Mouse (Mus musculus): ENCODE results near the gene 1600002K03Rik. TPM values are rescaled to one million over a fixed set of nuclear protein-coding genes. Genes with fewer than 3 reads are reported as not detected.

The 1600002K03Rik gene
- polyA plus RNA-seq, 2 experiments = 12.8 to 15.5 TPM

- Histone ChIP-seq H3K9me3 (ENCODE audit: control insufficient read depth, low read length) (no peaks in the 10 kb centered on the region), H3K27me3 (ENCODE audit: control insufficient read depth, insufficient read depth, low read length) (peaks cover 16% of the 10 kb centered on the region), H3K4me2 (replicated peaks; ENCODE audit: low read depth, low read length, severe bottlenecking) (peak within 1 kb of the TSS; percentile 97), H3K27ac (replicated peaks; ENCODE audit: low read depth, low read length) (0 out of 2 replicates have a peak within 1 kb of the TSS, but pooled peaks have one; percentile 33), H3K4me3 (replicated peaks; ENCODE audit: low read length) (peak within 1 kb of the TSS; percentile 71), H3K9ac (ENCODE audit: low read depth, low read length, severe bottlenecking) (peak within 1 kb of the TSS; percentile 66), H3K4me1 (ENCODE audit: control insufficient read depth, insufficient read depth, low read length) (peaks cover 27% of the 10 kb centered on the region), H3K36me3 (ENCODE audit: control insufficient read depth, insufficient read depth, low read length) (peaks cover 27% of the 10 kb centered on the region)
- 0 out of 2 replicates have a peak, but pooled peaks have one; percentile 43 for TF ChIP-seq POLR2A (IDR thresholded peaks at IDR 0.05; ENCODE audit: borderline replicate concordance, extremely low read depth, insufficient read depth, insufficient read length)
- DNase-seq (ENCODE audit: low spot score) = peak; percentile 56
- WGBS = 0% methylated on average over 48 of the region's 94 CpGs
- no peak for ATAC-seq (ENCODE audit: low FRiP score, low read depth)
Observed at GRCm38 (mm10) chr10:80138553-80139438, 33.9 kb upstream of the 1600002K03Rik start, which contains the start of gene Atp5d. Gene Atp5d, plus strand, starts transcription at chr10:80138632.

DNA sequence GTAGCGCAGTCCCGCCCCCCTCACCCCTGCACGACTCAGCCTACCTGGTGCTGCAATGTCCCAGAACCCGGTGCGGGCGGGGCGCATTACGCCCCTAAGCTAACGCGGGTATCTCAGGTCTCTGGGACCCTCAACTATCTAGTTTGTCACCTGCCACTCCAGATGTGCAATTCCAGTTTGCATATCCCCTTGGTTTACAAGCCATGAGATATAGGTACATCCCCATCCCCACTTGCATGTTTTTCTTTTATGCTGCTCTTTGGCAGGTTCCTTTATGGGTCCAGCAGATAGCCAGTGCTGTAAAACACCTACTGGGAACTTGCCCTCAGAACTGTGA is 33.3 kb upstream of the 1600002K03Rik start:
- 0% methylated on average over 9 of the region's 10 CpGs for WGBS

DNA sequence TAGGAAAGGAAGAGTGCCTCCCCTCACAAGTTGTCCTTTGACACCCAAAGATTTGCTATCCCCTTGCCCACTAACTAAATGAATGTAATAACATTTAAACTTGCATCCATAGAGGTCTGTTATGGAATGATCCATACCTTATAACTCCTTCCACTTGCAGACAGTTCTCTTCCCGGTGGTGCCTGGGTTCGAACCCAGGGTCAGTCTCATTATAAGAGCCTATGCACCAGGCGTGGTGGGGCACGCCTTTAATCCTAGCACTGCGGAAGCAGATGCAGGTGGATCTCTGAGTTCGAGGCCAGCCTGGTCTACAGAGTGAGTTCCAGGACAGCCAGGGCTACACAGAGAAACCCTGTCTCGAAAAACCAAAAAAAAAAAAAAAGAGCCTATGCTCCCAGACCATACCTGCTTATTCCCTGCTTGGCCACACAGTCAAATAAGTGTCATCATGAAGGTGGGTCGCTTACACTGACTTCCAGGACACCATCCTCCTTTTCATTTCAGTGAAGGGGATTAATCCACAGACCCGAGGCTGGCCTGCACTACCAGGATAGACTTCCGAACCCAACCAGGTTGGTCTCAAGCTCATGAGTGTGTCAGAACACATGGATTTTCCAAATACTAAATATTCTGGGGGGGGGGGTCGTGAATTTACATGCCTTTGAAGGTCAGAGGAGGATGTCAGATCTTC is 32.6 kb upstream of the 1600002K03Rik start:
- ATAC-seq (ENCODE audit: low FRiP score, low read depth) (no peak), DNase-seq (ENCODE audit: low spot score) (no peak)
- H3K4me3 ChIP-seq (replicated peaks; ENCODE audit: low read length) = no peak overlapping the region
- 80% methylated on average over 11 of the region's 11 CpGs for WGBS
- no peak for TF ChIP-seq POLR2A (IDR thresholded peaks at IDR 0.05; ENCODE audit: borderline replicate concordance, extremely low read depth, insufficient read depth, insufficient read length)
- peaks cover 16% of the 10 kb centered on the region for H3K27me3 ChIP-seq (ENCODE audit: control insufficient read depth, insufficient read depth, low read length)
- peaks cover 27% of the 10 kb centered on the region for H3K4me1 ChIP-seq (ENCODE audit: control insufficient read depth, insufficient read depth, low read length)
- H3K36me3 ChIP-seq (ENCODE audit: control insufficient read depth, insufficient read depth, low read length) = peaks cover 29% of the 10 kb centered on the region
- no peaks in the 10 kb centered on the region for H3K9me3 ChIP-seq (ENCODE audit: control insufficient read depth, low read length)
- no peak overlapping the region for H3K9ac ChIP-seq (ENCODE audit: low read depth, low read length, severe bottlenecking)
- H3K27ac ChIP-seq (replicated peaks; ENCODE audit: low read depth, low read length) = no peak overlapping the region
- H3K4me2 ChIP-seq (replicated peaks; ENCODE audit: low read depth, low read length, severe bottlenecking) = no peak overlapping the region

More for the DNA sequence above, 33.3 kb upstream of the 1600002K03Rik start:
- Histone ChIP-seq H3K36me3 (ENCODE audit: control insufficient read depth, insufficient read depth, low read length) (peaks cover 28% of the 10 kb centered on the region), H3K27me3 (ENCODE audit: control insufficient read depth, insufficient read depth, low read length) (peaks cover 16% of the 10 kb centered on the region), H3K9ac (ENCODE audit: low read depth, low read length, severe bottlenecking) (peak overlapping the region; percentile 66), H3K4me2 (replicated peaks; ENCODE audit: low read depth, low read length, severe bottlenecking) (peak overlapping the region; percentile 97), H3K4me3 (replicated peaks; ENCODE audit: low read length) (peak overlapping the region; percentile 71), H3K4me1 (ENCODE audit: control insufficient read depth, insufficient read depth, low read length) (peaks cover 27% of the 10 kb centered on the region), H3K9me3 (ENCODE audit: control insufficient read depth, low read length) (no peaks in the 10 kb centered on the region), H3K27ac (replicated peaks; ENCODE audit: low read depth, low read length) (no peak overlapping the region)
- TF ChIP-seq POLR2A (IDR thresholded peaks at IDR 0.05; ENCODE audit: borderline replicate concordance, extremely low read depth, insufficient read depth, insufficient read length) = no peak
- no peak for DNase-seq (ENCODE audit: low spot score)
- peak; percentile 12 for ATAC-seq (ENCODE audit: low FRiP score, low read depth)

- peak within 1 kb of the TSS; percentile 28; the same call in 1 of the 2 replicates for H3K9ac ChIP-seq (ENCODE audit: low read depth, low read length, severe bottlenecking)
- no peak for TF ChIP-seq POLR2A (IDR thresholded peaks at IDR 0.05; ENCODE audit: borderline replicate concordance, extremely low read depth, insufficient read depth, insufficient read length)
- ATAC-seq (ENCODE audit: low FRiP score, low read depth) (no peak), DNase-seq (ENCODE audit: low spot score) (no peak)
- no peaks in the 10 kb centered on the region for H3K9me3 ChIP-seq (ENCODE audit: control insufficient read depth, low read length)
- H3K36me3 ChIP-seq (ENCODE audit: control insufficient read depth, insufficient read depth, low read length) = peaks cover 31% of the 10 kb centered on the region
- peaks cover 16% of the 10 kb centered on the region for H3K27me3 ChIP-seq (ENCODE audit: control insufficient read depth, insufficient read depth, low read length)
- peak within 1 kb of the TSS; percentile 97 for H3K4me2 ChIP-seq (replicated peaks; ENCODE audit: low read depth, low read length, severe bottlenecking)
- 82% methylated on average over 10 of the region's 10 CpGs for WGBS
- peak within 1 kb of the TSS; percentile 83 for H3K4me3 ChIP-seq (replicated peaks; ENCODE audit: low read length)
- peaks cover 27% of the 10 kb centered on the region for H3K4me1 ChIP-seq (ENCODE audit: control insufficient read depth, insufficient read depth, low read length)
- peak within 1 kb of the TSS; percentile 56 for H3K27ac ChIP-seq (replicated peaks; ENCODE audit: low read depth, low read length)
Observed at GRCm38 (mm10) chr10:80140666-80141035, 32.1 kb upstream of the 1600002K03Rik start, which contains the start of gene Cbarp. Gene Cbarp, minus strand, starts transcription at chr10:80140835.

- H3K36me3 ChIP-seq (ENCODE audit: control insufficient read depth, insufficient read depth, low read length) = peaks cover 31% of the 10 kb centered on the region
- peak; percentile 91 for DNase-seq (ENCODE audit: low spot score)
- peaks cover 10% of the 10 kb centered on the region for H3K27me3 ChIP-seq (ENCODE audit: control insufficient read depth, insufficient read depth, low read length)
- peak; percentile 72 for ATAC-seq (ENCODE audit: low FRiP score, low read depth)
- H3K9me3 ChIP-seq (ENCODE audit: control insufficient read depth, low read length) = no peaks in the 10 kb centered on the region
- peak overlapping the region; percentile 92 for H3K4me2 ChIP-seq (replicated peaks; ENCODE audit: low read depth, low read length, severe bottlenecking)
- peaks cover 29% of the 10 kb centered on the region for H3K4me1 ChIP-seq (ENCODE audit: control insufficient read depth, insufficient read depth, low read length)
- no peak for TF ChIP-seq POLR2A (IDR thresholded peaks at IDR 0.05; ENCODE audit: borderline replicate concordance, extremely low read depth, insufficient read depth, insufficient read length)
- H3K4me3 ChIP-seq (replicated peaks; ENCODE audit: low read length) = peak overlapping the region; percentile 83
- H3K27ac ChIP-seq (replicated peaks; ENCODE audit: low read depth, low read length) = peak overlapping the region; percentile 56
- WGBS = 0% methylated on average over 29 of the region's 29 CpGs
- peak overlapping the region; percentile 28; the same call in 1 of the 2 replicates for H3K9ac ChIP-seq (ENCODE audit: low read depth, low read length, severe bottlenecking)
Observed at GRCm38 (mm10) chr10:80141243-80141642, 31.5 kb upstream of the 1600002K03Rik start.
